Mouse (Mus musculus): Measurements from ENCODE around the gene Strn3. TPM values are rescaled to one million over a fixed set of nuclear protein-coding genes. Genes with fewer than 3 reads are reported as not detected.

Gene Strn3
- total RNA-seq (2021) = 85.1 and 89.3 TPM in 2 replicates
- long read RNA-seq, transcript Strn3-202 (16 exons, 2,791 nt) = major isoform, 94 of 134 reads
- long read RNA-seq, partial matches to known transcripts = 9 of 134 reads
- long read RNA-seq, other reads (novel, unspliced or antisense) = 30 of 134 reads

- peak; percentile 97 for DNase-seq
Observed at GRCm38 (mm10) chr12:51691845-51692632, at the start of gene Strn3. TSS of gene Strn3 (minus strand) at chr12:51691897.

- DNase-seq = no peak
Observed at GRCm38 (mm10) chr12:51736807-51737206, 45.1 kb upstream of the Strn3 start.

GRCm38 (mm10) chr12:51736381-51736780, 44.7 kb upstream of the Strn3 start:
- no peak for DNase-seq

DNA sequence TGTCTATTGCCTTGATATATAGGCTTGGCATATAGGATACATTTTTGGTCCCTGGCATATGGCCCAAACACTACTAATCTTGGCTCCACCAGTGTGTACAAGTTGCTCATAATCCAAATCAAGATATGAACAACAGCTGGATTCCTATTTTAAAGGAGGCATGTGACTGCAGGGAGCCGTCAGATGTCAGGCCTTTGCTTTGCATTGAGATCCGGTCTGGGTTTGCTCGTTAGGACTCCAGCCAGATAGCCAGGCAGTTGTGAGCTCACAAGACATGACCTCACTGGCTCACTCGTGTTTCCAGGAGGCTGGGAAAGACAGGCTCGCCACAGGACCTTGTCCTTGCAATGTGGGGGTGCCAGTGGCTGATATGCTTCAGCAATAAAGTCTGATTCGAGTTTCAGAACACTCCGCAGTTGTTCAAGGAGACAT, 44.2 kb upstream of the Strn3 start:
- DNase-seq = peak; percentile 24

GRCm38 (mm10) chr12:51734605-51735211, 43.0 kb upstream of the Strn3 start:
- DNase-seq = no peak

DNA sequence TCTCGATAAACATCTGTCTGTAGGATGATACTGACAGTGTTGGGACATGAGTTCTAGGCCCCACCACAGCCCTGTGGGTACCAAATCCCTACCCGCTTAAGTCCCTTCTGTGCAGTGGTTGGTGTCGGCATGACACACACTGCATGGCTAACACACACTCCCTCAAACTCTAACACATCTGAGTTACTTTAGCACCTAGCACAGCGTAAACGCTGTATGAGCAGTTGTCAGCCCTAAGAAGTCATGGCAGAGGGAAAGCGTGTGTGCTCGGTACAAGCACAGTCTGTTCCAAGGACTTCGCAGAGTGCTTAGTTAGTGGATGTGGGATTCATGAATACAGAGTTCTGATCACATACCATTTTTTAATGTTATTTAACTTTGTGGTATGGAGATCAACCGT, 38.1 kb upstream of the Strn3 start:
- no peak for DNase-seq

- peak; percentile 30 for DNase-seq
Observed at GRCm38 (mm10) chr12:51729058-51729457, 37.4 kb upstream of the Strn3 start.

DNA sequence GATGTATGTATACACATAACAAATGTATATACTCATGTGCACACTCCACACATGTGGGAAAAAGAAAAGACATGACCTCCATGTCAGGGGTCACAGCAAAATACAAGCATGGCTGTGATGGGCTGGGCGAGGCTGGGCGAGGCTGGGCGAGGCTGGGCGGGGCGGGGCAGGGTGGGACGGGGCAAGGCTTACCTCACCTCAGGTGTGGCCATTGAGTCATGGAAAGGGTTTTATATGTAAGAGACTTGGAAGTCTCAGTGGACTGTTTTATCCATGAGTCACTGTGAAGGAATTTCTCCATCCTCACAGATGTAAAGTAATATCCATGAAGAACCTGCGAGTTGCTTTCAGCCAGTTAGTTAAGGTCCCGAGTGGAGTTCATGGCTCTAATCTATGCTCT, 30.1 kb upstream of the Strn3 start:
- DNase-seq = no peak

DNA sequence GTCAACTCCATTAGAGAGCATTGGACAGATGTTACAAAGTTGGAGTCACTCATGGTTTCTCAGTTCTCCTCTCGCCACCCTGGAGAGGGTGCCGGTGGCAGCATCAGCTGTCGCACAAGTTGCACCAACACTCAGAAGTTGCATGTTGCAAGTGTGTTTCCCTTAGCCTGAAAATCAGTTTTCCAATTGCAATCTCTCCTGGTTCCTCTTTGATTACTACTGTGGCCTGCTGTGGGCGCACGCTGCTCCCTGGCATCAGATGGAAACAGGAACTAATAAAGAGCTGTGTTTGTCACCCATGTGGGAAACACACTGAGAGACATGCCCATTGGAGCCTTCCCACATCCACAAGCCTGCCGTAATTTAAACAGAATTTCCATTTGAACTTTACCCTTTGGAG, 26.9 kb upstream of the Strn3 start:
- no peak for DNase-seq

DNA sequence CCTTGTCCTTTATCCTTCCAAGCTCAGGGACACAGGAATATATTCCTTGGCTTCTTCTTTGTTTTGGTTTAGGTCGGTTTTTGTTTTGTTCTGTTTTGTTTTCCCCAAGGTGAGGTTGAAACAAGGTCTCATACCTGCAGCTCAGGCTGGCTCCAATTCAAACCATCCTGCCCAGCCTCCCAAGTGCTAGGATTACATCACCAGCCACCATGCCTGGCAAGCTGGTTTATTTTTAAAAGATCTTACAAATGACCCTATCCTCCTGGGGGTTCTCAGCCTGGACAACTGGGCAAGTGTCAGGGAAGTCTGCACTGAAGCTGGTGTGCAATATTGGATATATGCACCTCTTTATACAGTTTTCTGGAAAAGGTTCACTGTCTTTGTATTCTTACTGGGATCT, 21.0 kb upstream of the Strn3 start:
- no peak for DNase-seq

- no peak for DNase-seq
Observed at GRCm38 (mm10) chr12:51710154-51710553, 18.5 kb upstream of the Strn3 start.

GRCm38 (mm10) chr12:51709741-51710140, 18.0 kb upstream of the Strn3 start:
- no peak for DNase-seq

GRCm38 (mm10) chr12:51708941-51709686, 17.4 kb upstream of the Strn3 start:
- DNase-seq = no peak

- no peak for DNase-seq
Observed at GRCm38 (mm10) chr12:51706673-51707235, 15.1 kb upstream of the Strn3 start.

GRCm38 (mm10) chr12:51705778-51706177, 14.1 kb upstream of the Strn3 start:
- DNase-seq = no peak

- no peak for DNase-seq
Observed at GRCm38 (mm10) chr12:51704572-51704971, 12.9 kb upstream of the Strn3 start.

DNA sequence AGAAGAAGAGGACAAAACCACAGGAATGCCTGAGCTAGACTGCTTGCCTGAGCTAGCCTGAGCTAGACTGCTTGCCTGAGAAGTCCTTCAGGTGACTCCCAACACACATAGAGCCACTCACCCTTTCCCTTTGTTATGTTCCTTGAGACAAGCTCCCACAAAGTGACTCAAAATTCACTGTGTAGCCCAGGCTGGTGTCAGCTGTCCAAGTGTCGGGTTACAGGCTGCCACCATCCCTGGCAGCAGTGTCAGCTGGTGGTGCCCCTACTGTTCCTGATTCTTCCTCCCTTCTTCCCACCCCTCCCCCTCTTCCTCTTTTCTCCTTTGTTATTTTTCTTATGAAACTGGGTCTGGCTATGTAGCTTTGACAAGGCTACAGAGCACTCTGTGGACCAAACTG, 12.2 kb upstream of the Strn3 start:
- no peak for DNase-seq

- no peak for DNase-seq
Observed at GRCm38 (mm10) chr12:51701723-51702122, 10.0 kb upstream of the Strn3 start.

DNA sequence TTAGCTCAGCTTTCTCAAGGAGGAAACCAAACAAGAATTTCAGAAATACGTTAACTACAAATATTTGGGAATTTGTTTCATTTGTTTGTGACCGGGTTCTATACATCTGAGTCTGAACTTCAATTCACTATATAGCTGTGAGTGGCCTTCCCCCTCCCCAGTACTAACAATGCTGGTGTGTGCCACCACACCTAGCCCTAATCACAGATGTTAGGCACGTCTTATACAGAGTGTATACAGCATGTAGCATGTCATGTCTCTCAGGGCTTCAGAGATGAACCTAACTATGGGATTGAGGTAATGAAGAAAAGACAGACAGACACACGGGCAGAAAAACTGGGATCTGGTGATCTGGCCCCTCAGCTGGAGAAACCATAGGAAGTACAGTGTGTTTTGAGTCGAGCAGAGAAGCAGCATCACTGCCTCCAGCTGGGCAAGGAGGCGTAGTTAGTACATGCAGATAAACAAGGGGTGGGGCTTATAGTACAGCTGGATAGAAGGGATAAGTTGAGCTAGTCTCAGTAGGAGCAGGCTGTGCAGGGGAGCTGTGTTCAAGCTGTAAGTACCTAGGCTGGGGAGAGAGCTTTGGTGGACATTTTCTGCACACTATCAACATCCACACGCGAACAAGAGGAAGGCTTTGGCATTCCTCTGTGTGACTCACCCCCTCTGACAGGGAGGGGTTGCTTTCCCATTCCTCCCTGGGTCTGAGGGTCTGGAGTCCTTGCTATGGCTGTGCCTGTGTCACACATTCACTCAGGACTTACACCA, 8.1 kb upstream of the Strn3 start:
- DNase-seq = peak; percentile 10

DNA sequence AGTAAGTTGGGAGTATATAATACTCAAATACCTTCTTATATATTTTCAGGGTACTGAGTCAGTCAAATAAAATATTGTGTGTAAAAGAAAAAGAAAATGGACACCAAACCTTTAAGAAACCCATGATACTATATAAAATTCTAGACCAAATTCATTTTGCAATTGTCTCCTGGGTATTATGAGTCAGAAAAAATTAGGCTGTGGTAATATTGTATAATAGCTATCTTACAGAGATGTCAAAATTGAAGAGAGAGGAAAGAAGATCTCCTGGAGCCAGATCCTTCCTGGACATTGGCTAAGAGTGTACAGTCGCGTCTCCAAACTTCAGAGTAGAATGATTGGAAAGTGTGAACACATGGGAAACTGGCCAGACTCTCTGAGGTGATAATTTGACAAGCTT, 4.5 kb upstream of the Strn3 start:
- DNase-seq = no peak

DNA sequence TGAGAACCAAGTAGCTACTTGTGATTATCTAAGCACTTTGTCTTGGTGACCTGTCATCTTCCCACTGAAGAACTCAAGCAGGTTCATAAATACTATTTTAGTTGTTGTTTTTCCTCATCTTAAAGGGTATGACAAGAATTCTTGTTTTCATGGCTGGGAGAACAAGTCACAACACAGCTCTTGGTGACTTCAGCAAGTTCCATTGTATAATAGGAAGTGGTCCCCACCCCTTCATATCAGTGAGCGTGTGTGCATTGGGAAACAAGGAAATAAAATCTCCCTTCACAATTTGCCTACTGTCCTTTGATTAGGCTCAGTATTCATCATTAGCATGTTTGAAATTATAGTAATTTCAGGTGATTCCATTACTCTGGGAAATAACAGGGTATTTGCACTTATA, 3.3 kb upstream of the Strn3 start:
- DNase-seq = no peak

DNA sequence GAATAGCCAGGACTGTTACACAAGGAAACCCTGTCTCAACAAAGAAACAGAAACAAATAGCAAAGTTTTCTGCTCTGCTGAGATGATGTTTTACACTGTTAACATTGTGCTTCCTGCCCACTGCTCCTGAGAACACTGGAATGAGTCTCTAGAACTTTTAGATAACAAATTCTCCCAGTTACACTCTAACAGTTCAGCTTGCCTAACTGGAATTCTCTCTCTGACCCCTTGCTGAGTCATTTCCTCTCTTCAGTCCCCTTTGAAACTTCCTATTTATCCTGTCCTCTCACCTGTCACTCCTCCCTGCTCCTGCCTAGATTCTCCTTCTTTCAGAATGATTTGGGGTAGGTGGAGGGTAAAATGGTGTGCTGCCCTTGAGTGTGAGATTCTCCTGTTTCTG, 2.4 kb upstream of the Strn3 start:
- DNase-seq = no peak

Data from adrenal gland, postnatal 25 days (tissue).